ENCODE assay signal across 13 mouse cellular contexts in the genomic region with DNA sequence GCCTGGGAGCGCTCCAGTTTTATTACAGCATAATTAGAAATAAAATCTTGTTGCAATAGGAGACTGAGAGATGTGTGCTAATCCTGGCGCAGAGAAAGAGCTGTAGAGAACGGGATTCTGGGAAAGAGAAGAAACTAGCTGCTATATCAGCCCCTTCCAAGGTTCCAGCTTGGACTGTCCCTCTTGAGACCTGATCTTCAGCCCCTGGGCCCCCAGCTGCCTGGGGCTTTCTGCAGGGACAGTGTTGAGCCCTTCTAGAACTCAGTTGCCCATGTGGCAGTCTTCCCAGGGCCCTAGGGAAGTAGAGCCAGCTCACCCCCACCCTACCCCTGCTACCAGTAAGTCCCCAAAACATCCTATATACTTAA.
DNase-seq lines count a peak whose midpoint lies in the region; ATAC-seq lines count a peak whose summit lies in the region.
"Had no signal": no experiment of that assay in that cellular context is flagged by ENCODE, and none has a peak within 500 bp of the region (broad histone marks: within the 10 kb centered on the region; RNA-seq: fewer than 3 reads in every experiment).

No protein-coding gene starts in this region.

- no peaks in the 10 kb centered on the region for H3K27me3 ChIP-seq in neural tube, embryonic 11.5 days (ENCODE audit: control insufficient read depth, insufficient read depth, low read length)
- no peaks in the 10 kb centered on the region for H3K27me3 ChIP-seq in hindbrain, embryonic 14.5 days (ENCODE audit: control insufficient read depth, insufficient read depth, low read length)
- H3K27me3 ChIP-seq in midbrain, embryonic 15.5 days (replicated peaks): no peaks in the 10 kb centered on the region
- H3K27me3 ChIP-seq: intestine, embryonic 15.5 days had no signal

- DNase-seq in neural tube, embryonic 11.5 days (ENCODE audit: low spot score): no peak
- DNase-seq in neural tube, embryonic 10.5 days (ENCODE audit: extremely low spot score, low spot score): no peak
- DNase-seq in hindbrain, embryonic 14.5 days (ENCODE audit: low spot score): no peak
- DNase-seq in heart, postnatal 14 days: no peak
- no peak for DNase-seq in urinary bladder, postnatal 14 days (ENCODE audit: low spot score)
- no peak for DNase-seq in embryo, embryonic 9.5 days (ENCODE audit: extremely low spot score)
- no peak for DNase-seq in right cerebral cortex, postnatal 14 days
- DNase-seq: cerebellum, postnatal 14 days; liver; lung, adult 18-20 months; lung, postnatal 4 days had no signal

- no peaks in the 10 kb centered on the region for H3K9me3 ChIP-seq in neural tube, embryonic 11.5 days (ENCODE audit: control insufficient read depth, low read length)
- no peaks in the 10 kb centered on the region for H3K9me3 ChIP-seq in hindbrain, embryonic 14.5 days (ENCODE audit: control insufficient read depth, low read length)
- H3K9me3 ChIP-seq in midbrain, embryonic 15.5 days: no peaks in the 10 kb centered on the region
- H3K9me3 ChIP-seq: intestine, embryonic 15.5 days had no signal

- no peak overlapping the region for H3K27ac ChIP-seq in neural tube, embryonic 11.5 days (ENCODE audit: low read depth, low read length)
- H3K27ac ChIP-seq in hindbrain, embryonic 14.5 days: peak overlapping the region; percentile 87
- H3K27ac ChIP-seq in midbrain, embryonic 15.5 days: peak overlapping the region; percentile 84
- H3K27ac ChIP-seq: intestine, embryonic 15.5 days had no signal

- no peak overlapping the region; the same call in 1 of the 2 replicates for H3K4me2 ChIP-seq in neural tube, embryonic 11.5 days (ENCODE audit: low read depth)
- 0 out of 2 replicates have a peak overlapping the region, but pooled peaks have one; percentile 13 for H3K4me2 ChIP-seq in hindbrain, embryonic 14.5 days (replicated peaks)
- H3K4me2 ChIP-seq in midbrain, embryonic 15.5 days: no peak overlapping the region
- H3K4me2 ChIP-seq: intestine, embryonic 15.5 days had no signal

- WGBS in neural tube, embryonic 11.5 days: 45% methylated on average over 3 of the region's 3 CpGs
- WGBS in hindbrain, embryonic 14.5 days: 22% methylated on average over 3 of the region's 3 CpGs
- WGBS in midbrain, embryonic 15.5 days: 7% methylated on average over 3 of the region's 3 CpGs

- ATAC-seq in neural tube, embryonic 11.5 days (ENCODE audit: insufficient read depth, low FRiP score, low TSS enrichment): 0 out of 2 replicates have a peak, but pooled peaks have one; percentile 6
- peak; percentile 15; the same call in 1 of the 2 replicates for ATAC-seq in hindbrain, embryonic 14.5 days (ENCODE audit: low FRiP score)
- ATAC-seq in midbrain, embryonic 15.5 days (replicated peaks): peak; percentile 24
- ATAC-seq: intestine, embryonic 15.5 days had no signal

- peaks cover 7% of the 10 kb centered on the region; the same call in 1 of the 2 replicates for H3K4me1 ChIP-seq in neural tube, embryonic 11.5 days (ENCODE audit: control insufficient read depth, insufficient read depth, low read length)
- H3K4me1 ChIP-seq in hindbrain, embryonic 14.5 days (replicated peaks; ENCODE audit: control insufficient read depth, insufficient read depth, low read length): peaks cover 28% of the 10 kb centered on the region
- peaks cover 36% of the 10 kb centered on the region for H3K4me1 ChIP-seq in midbrain, embryonic 15.5 days
- H3K4me1 ChIP-seq: intestine, embryonic 15.5 days had no signal

- no peak overlapping the region for H3K4me3 ChIP-seq in neural tube, embryonic 11.5 days (ENCODE audit: low read depth, low read length)
- H3K4me3 ChIP-seq in hindbrain, embryonic 14.5 days (replicated peaks; ENCODE audit: low read length): no peak overlapping the region
- H3K4me3 ChIP-seq in midbrain, embryonic 15.5 days: no peak overlapping the region
- H3K4me3 ChIP-seq: intestine, embryonic 15.5 days had no signal

- intact Hi-C loops in heart, postnatal 14 days (cut with DNase I): no loop called here

- H3K36me3 ChIP-seq in neural tube, embryonic 11.5 days (ENCODE audit: control insufficient read depth, insufficient read depth, low read length): no peaks in the 10 kb centered on the region
- H3K36me3 ChIP-seq in hindbrain, embryonic 14.5 days (replicated peaks; ENCODE audit: control insufficient read depth, insufficient read depth): no peaks in the 10 kb centered on the region
- no peaks in the 10 kb centered on the region for H3K36me3 ChIP-seq in midbrain, embryonic 15.5 days (replicated peaks)
- H3K36me3 ChIP-seq: intestine, embryonic 15.5 days had no signal

- H3K9ac ChIP-seq in neural tube, embryonic 11.5 days (ENCODE audit: low read length): no peak overlapping the region
- no peak overlapping the region for H3K9ac ChIP-seq in hindbrain, embryonic 14.5 days
- no peak overlapping the region for H3K9ac ChIP-seq in midbrain, embryonic 15.5 days
- H3K9ac ChIP-seq: intestine, embryonic 15.5 days had no signal
